Mouse (Mus musculus) intestine, embryonic 15.5 days (tissue): ENCODE data around the gene Hist1h2ae. TPM values are rescaled to one million over a fixed set of nuclear protein-coding genes. Genes with fewer than 3 reads are reported as not detected.

Source experiments
- ATAC-seq: fragments of 200-750 bp; cut with Nextera tagmentation; 2 replicates; pipeline ENCODE4 v1.8.0; 2017; ENCODE audit warnings: moderate TSS enrichment, moderate library complexity
- H3K27ac ChIP-seq: fragments of 300-500 bp; sonication (generic); 2 replicates; pipeline ENCODE4 v1.5.1; 2015; ENCODE audit warnings: mild to moderate bottlenecking, inconsistent platforms
- H3K27me3 ChIP-seq: fragments of 300-500 bp; sonication (generic); replicated peaks from 2 replicates; pipeline ENCODE4 v1.6.1; 2015; ENCODE audit warnings: inconsistent platforms
- H3K36me3 ChIP-seq: fragments of 300-500 bp; sonication (generic); 2 replicates; pipeline ENCODE4 v1.6.1; 2015; ENCODE audit warnings: inconsistent platforms
- H3K4me1 ChIP-seq: fragments of 300-500 bp; sonication (generic); replicated peaks from 2 replicates; pipeline ENCODE4 v1.6.1; 2015; ENCODE audit warnings: inconsistent platforms
- H3K4me2 ChIP-seq: fragments of 300-500 bp; sonication (generic); replicated peaks from 2 replicates; pipeline ENCODE4 v1.6.1; 2015; ENCODE audit warnings: mild to moderate bottlenecking, inconsistent platforms
- H3K4me3 ChIP-seq: fragments of 300-500 bp; sonication (generic); replicated peaks from 2 replicates; pipeline ENCODE4 v1.5.1; 2015; ENCODE audit warnings: inconsistent platforms
- H3K9ac ChIP-seq: fragments of 300-500 bp; sonication (generic); 2 replicates; pipeline ENCODE4 v1.6.1; 2015; ENCODE audit warnings: inconsistent platforms
- H3K9me3 ChIP-seq: fragments of 300-500 bp; sonication (generic); 2 replicates; pipeline ENCODE4 v1.6.1; 2016; ENCODE audit warnings: inconsistent platforms
- WGBS: fragments of 180-500 bp; shearing (Covaris S2); methylation state at CpG from one replicate; pipeline ENCODE4 v1.1.7; 2015; 5-methylcytosine and 5-hydroxymethylcytosine counted together
- polyA plus RNA-seq: library from polyadenylated mRNA; unstranded; fragments of >200 nt; fragmentation: Nextera tagmentation; extraction: Ambion mirVana; gene quantifications from 2 replicates; pipeline ENCODE4 v1.2.1, GENCODE M21; 2015

The Hist1h2ae gene
- 76.9 and 89.5 TPM in 2 replicates for polyA plus RNA-seq

DNA sequence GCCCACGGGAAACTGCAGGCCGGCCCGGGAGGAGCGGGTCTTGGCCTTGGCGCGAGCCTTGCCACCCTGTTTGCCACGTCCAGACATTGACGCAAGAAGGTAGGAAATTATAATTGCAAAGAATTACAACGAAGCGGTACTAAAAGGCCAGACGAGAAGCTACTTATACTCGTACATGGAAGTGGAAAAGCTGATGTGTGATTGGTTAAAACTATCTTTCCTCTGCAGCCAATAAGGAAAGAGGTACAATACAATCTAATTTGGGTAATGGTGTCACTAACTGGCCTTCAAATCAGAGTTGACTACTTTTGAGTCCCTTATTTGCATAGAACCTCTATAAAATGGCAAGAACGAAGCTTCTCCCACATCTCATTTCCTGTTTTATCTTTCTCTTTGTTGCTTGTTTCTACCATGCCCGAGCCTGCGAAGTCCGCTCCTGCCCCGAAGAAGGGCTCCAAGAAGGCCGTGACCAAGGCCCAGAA lies at the start of gene Hist1h2ae, which contains the start of gene Hist1h2bg:
Gene Hist1h2ae, minus strand, starts transcription at position 199 of the 482 bp plus-strand sequence.
Gene Hist1h2bg, plus strand, starts transcription at position 375 of the 482 bp plus-strand sequence.
- H3K27ac ChIP-seq, result peak within 1 kb of the TSS; percentile 94
- peak within 1 kb of the TSS; percentile 66 for H3K4me2 ChIP-seq
- WGBS, result under 1% methylated on average over 18 of the region's 18 CpGs
- H3K27me3 ChIP-seq, result no peaks in the 10 kb centered on the region
- ATAC-seq, result peak; percentile 92
- no peaks in the 10 kb centered on the region for H3K36me3 ChIP-seq
- peak within 1 kb of the TSS; percentile 42 for H3K4me3 ChIP-seq
- peak within 1 kb of the TSS; percentile 56 for H3K9ac ChIP-seq
- 0 out of 2 replicates have a peak, but pooled peaks cover 3% of the 10 kb centered on the region for H3K4me1 ChIP-seq
- no peaks in the 10 kb centered on the region for H3K9me3 ChIP-seq

DNA sequence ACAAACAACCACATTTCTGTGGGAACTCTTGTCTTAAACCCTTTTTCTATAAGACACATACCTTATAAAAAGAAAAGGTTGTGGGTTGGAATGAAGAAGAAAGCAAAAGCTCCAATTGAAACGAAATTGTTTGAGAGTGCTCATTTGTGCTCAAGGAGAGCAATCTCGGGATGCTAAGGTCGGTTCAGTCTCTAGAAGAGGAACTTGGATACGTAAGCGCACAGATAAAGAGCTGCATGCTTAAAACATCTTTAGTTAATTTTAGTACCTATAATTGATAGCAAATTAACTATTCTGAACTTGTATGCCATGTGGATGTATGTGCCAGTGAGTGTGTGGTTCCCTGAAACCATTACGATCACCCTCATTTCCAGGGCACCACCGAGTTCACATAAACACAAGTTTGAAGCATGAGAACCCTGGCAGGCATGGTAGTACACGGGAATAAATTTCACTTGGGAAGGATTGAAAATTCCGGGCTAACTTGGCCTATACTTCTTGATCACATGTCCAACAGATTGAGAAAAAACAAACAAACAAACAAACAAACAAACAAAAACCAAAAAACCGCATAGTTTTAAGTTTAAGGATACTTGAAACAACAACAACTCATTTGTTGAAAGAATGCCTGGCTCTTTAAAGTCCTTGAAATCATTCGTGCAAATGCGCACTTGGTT lies 49.2 kb upstream of the Hist1h2ae start:
- Histone ChIP-seq H3K4me2 (peak overlapping the region; percentile 90), H3K9me3 (no peaks in the 10 kb centered on the region), H3K27me3 (no peaks in the 10 kb centered on the region), H3K27ac (peak overlapping the region; percentile 93), H3K36me3 (no peaks in the 10 kb centered on the region), H3K9ac (peak overlapping the region; percentile 52), H3K4me3 (peak overlapping the region; percentile 61), H3K4me1 (0 out of 2 replicates have a peak, but pooled peaks cover 2% of the 10 kb centered on the region)
- ATAC-seq, result no peak
- 46% methylated on average over 12 of the region's 12 CpGs for WGBS

DNA sequence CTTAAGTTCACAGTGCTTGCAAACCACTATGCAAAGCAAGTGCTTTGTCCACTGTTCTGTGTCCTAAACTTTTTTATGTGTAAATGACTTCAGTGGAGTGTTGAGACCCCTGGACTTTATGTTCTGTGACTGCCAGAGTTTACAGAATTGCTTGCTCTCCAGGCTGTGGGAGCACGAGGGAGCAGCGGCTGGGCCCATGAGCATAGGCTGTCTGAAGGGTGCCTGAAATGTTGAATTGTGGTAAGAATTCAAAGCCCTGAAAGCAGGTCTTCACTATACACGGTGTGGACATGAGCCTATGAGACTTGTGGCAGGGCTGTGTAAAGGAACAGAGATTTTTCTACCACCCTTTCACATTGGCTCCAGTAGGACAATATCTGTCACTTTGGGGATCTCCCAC lies 40.6 kb upstream of the Hist1h2ae start:
- Histone ChIP-seq H3K27ac (no peak overlapping the region), H3K36me3 (no peaks in the 10 kb centered on the region), H3K9ac (no peak overlapping the region), H3K4me3 (no peak overlapping the region), H3K4me1 (no peaks in the 10 kb centered on the region), H3K4me2 (no peak overlapping the region), H3K27me3 (no peaks in the 10 kb centered on the region), H3K9me3 (no peaks in the 10 kb centered on the region)
- no peak for ATAC-seq
- WGBS, result 83% methylated on average over 3 of the region's 3 CpGs

DNA sequence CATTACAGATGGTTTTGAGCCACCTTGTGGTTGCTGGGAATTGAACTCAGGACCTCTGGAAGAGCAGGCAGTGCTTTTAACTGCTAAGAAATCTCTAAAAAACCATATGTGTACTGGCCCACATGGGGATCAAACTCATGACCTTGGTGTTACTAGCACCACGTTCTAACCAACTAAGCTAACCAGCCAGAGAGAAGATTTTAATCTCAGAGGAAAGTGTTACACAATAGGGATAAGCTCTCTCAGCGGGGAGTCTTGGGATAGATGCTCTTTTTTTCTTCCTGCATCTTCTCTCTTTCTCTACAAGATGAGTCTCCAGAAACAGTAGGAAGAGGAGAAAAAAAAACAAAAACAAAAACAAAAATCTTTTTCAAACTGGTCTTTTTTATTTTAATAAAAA lies 39.4 kb upstream of the Hist1h2ae start:
- ATAC-seq, result no peak
- Histone ChIP-seq H3K27ac (no peak overlapping the region), H3K4me2 (no peak overlapping the region), H3K9ac (no peak overlapping the region), H3K27me3 (no peaks in the 10 kb centered on the region), H3K4me3 (no peak overlapping the region), H3K36me3 (no peaks in the 10 kb centered on the region), H3K4me1 (no peaks in the 10 kb centered on the region), H3K9me3 (no peaks in the 10 kb centered on the region)
- WGBS, result 79% methylated on average over 2 of the region's 2 CpGs

DNA sequence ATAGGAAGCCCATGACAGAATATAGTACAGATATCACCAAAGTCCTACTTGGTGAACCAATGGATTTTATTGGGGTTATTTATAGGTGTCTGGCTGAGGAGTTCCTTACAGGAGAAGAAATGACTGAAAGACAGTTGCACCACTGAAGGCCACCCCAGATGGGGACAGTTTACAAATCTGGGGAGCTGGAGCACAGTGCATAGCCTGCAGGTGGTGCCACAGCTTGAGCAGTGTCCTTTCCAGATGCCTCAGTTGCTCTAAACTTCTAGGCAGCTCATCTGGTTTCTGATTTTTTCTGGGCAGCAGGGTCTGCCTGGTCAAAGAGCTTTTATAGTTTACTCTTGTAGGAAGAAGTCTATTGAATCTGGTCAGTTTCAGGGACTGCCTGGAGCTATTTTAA lies 38.8 kb upstream of the Hist1h2ae start:
- Histone ChIP-seq H3K9ac (no peak overlapping the region), H3K27me3 (no peaks in the 10 kb centered on the region), H3K4me2 (no peak overlapping the region), H3K9me3 (no peaks in the 10 kb centered on the region), H3K36me3 (no peaks in the 10 kb centered on the region), H3K4me1 (no peaks in the 10 kb centered on the region), H3K4me3 (no peak overlapping the region), H3K27ac (no peak overlapping the region)
- ATAC-seq, result no peak

DNA sequence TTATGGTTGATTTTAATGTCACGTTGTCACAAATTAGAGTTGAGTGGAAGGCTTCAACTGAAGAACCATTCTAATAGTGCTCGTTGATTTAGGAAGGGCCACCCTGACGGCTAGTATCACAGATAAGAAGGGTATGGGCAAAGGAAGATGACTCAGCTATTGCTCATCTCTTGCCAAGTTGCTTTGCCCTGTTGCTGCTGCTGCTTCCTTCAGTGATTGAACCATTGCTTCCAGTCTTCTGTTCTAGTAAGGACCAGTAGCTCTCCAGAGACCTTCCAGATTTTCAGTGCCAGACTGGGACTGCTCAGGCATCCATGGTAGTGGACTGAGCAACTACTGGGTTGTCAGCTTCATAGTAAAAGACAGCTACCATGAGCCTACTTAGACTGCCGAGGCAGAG lies 38.2 kb upstream of the Hist1h2ae start:
- WGBS, result 78% methylated on average over 4 of the region's 4 CpGs
- H3K4me2 ChIP-seq, result no peak overlapping the region
- H3K27me3 ChIP-seq, result no peaks in the 10 kb centered on the region
- no peaks in the 10 kb centered on the region for H3K9me3 ChIP-seq
- H3K9ac ChIP-seq, result no peak overlapping the region
- no peaks in the 10 kb centered on the region for H3K36me3 ChIP-seq
- no peak overlapping the region for H3K4me3 ChIP-seq
- no peak for ATAC-seq
- H3K4me1 ChIP-seq, result no peaks in the 10 kb centered on the region
- H3K27ac ChIP-seq, result no peak overlapping the region

DNA sequence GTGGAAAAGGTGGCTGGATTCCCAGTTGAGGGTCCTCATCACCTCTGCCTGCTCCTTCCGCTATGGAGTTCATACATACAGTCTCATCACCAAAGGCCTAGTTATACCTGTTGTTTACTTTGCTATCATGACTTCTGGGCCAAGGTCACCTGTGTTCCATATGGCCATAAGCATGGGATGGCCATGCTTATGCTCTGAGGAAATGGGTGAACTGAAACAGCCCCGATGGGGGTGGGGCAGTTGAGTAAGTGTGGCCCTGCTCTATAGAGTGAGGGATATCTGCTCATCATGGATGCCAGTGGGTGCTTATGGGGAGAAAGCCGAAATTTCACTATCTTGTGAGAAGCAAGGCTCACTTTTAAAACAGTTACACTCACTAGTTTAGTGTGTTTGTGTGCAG lies 34.0 kb upstream of the Hist1h2ae start:
- no peak overlapping the region for H3K9ac ChIP-seq
- no peaks in the 10 kb centered on the region for H3K9me3 ChIP-seq
- H3K4me3 ChIP-seq, result no peak overlapping the region
- H3K27ac ChIP-seq, result no peak overlapping the region
- no peaks in the 10 kb centered on the region for H3K27me3 ChIP-seq
- no peaks in the 10 kb centered on the region for H3K4me1 ChIP-seq
- H3K4me2 ChIP-seq, result no peak overlapping the region
- H3K36me3 ChIP-seq, result no peaks in the 10 kb centered on the region
- no peak for ATAC-seq
- WGBS, result 89% methylated on average over 3 of the region's 3 CpGs

DNA sequence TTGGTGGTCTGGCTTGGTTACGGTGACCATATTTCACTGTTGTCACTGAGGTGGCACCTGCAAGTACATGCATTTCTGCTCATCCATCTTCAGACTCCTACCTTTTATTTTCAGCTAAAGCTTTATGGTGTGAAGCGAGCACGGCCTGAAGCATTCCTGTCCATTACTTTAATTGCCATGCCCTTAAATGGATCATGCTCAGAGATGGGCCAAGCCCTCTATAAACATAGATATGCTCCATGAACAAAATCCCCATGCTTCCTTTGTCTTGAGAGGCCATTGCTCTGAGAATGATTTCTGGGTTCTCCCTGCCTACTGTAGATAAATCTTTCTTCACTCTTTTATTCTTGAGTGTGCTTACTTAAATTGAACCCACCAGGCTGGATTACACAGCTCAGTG lies 33.4 kb upstream of the Hist1h2ae start:
- no peak overlapping the region for H3K4me3 ChIP-seq
- no peak overlapping the region for H3K27ac ChIP-seq
- no peak for ATAC-seq
- H3K4me1 ChIP-seq, result no peaks in the 10 kb centered on the region
- no peak overlapping the region for H3K4me2 ChIP-seq
- no peaks in the 10 kb centered on the region for H3K36me3 ChIP-seq
- no peaks in the 10 kb centered on the region for H3K27me3 ChIP-seq
- H3K9ac ChIP-seq, result no peak overlapping the region
- no peaks in the 10 kb centered on the region for H3K9me3 ChIP-seq
- WGBS, result 82% methylated on average over 3 of the region's 3 CpGs

DNA sequence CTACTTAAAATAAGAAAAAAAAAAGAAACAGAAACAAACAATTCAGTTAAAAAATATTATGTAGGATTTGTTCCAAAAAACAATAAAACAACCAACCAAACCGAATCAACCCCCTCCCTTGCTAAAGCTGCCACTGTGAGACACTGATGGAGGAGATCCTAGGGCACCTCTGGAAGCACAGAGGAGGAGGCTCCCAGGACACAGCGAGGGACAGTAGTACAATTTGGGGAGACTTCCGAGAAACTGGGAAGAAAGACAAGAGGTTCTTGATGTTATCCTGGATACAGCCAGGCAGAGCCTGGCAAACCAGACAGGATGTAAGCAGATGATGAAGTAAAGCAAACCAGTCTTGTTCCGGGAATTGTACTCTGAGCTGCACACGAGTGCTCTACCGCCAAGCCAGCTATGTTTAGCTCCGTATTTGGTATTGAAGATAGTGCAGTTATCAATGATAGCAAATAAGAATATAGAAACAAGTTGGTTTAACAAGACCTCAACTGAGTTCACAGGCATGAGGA lies 32.2 kb upstream of the Hist1h2ae start:
- WGBS, result 66% methylated on average over 7 of the region's 7 CpGs
- H3K4me3 ChIP-seq, result no peak overlapping the region
- no peak for ATAC-seq
- no peak overlapping the region for H3K4me2 ChIP-seq
- H3K27me3 ChIP-seq, result no peaks in the 10 kb centered on the region
- H3K9me3 ChIP-seq, result no peaks in the 10 kb centered on the region
- no peak overlapping the region for H3K9ac ChIP-seq
- no peaks in the 10 kb centered on the region for H3K36me3 ChIP-seq
- no peak overlapping the region for H3K27ac ChIP-seq
- no peaks in the 10 kb centered on the region for H3K4me1 ChIP-seq

DNA sequence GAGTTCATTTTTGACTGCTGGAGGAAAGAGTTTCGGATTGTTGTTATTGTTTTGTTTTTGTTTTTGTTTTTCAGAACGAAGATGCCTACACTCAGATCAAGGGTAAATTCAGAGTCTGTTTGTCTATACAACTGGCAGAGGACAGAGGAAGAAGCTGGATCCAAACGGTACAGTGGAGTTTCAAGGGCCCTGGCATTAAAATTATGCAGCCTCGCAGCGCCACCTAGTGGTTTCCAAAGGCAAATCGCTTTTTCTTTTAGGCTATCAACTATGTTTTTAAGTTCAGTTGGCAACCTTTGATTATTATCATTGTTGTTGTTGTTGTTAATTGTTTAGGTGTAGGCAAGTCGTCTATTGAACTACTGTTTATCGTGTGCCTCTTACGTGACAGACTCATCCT lies 26.9 kb upstream of the Hist1h2ae start:
- no peak overlapping the region for H3K4me2 ChIP-seq
- no peaks in the 10 kb centered on the region for H3K9me3 ChIP-seq
- H3K4me3 ChIP-seq, result no peak overlapping the region
- 0 out of 2 replicates have a peak, but pooled peaks cover 4% of the 10 kb centered on the region for H3K4me1 ChIP-seq
- 7% methylated on average over 9 of the region's 9 CpGs for WGBS
- H3K9ac ChIP-seq, result no peak overlapping the region
- ATAC-seq, result no peak
- H3K27ac ChIP-seq, result no peak overlapping the region
- no peaks in the 10 kb centered on the region for H3K27me3 ChIP-seq
- no peaks in the 10 kb centered on the region for H3K36me3 ChIP-seq

DNA sequence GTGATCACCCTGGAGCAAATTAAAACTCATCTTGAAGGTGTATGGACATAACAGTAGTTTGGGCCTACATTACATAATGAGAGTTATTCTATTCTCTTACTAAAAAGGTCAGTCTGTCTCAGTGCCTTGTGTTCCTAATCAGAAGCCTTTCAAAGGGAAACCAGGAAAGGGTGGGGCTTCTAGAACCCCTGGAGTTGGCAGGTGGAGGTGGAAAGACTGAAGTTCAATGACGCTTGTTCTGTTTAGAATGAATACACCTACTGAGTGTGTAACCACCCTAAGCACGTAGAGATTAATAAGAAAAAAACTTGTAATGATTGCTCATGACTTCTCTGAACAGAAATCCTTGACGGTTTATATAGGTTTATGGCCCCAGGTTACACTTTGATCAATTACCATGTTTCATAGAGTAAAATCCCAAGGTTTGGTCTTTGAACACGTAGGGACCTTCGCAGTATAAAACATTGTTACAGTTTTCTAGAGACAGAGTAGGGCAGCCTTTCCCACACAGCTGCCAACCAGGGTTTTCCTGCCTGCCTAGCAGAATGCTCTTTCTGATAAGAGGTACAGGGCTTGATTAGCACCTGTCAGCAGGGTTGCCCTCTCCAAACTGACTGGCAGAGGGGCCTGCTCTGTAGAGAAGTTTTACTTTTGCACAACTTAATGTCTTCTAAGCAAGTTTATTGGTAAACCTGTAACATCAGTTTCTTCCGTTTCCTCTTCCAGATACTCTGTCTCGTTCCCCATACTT lies 24.8 kb upstream of the Hist1h2ae start:
- WGBS, result 72% methylated on average over 7 of the region's 7 CpGs
- Histone ChIP-seq H3K4me2 (no peak overlapping the region), H3K27me3 (no peaks in the 10 kb centered on the region), H3K4me1 (0 out of 2 replicates have a peak, but pooled peaks cover 4% of the 10 kb centered on the region), H3K4me3 (no peak overlapping the region), H3K27ac (peak overlapping the region; percentile 66), H3K9ac (no peak overlapping the region), H3K9me3 (no peaks in the 10 kb centered on the region), H3K36me3 (no peaks in the 10 kb centered on the region)
- ATAC-seq, result peak; percentile 92

DNA sequence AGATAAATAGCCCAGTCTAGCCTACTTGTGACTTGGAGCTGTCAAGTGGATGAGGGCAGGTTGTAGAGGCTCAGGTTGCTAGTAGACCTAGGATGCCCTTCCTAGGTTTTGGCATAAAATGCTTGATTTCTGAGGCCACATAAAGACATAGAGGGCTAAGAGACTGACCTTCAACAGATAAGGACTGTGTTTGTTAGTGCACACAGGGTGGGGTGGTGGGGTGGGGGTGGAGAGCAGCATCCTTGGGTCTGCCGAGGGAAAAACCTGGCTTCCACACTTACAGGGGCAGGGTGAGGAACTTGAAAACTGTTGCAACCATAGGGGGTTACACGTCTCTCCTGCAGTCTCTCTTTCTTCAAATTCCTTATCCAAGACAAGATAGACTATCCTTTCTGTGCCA lies 24.2 kb upstream of the Hist1h2ae start:
- no peaks in the 10 kb centered on the region for H3K36me3 ChIP-seq
- no peaks in the 10 kb centered on the region for H3K27me3 ChIP-seq
- H3K9me3 ChIP-seq, result no peaks in the 10 kb centered on the region
- no peak overlapping the region for H3K4me2 ChIP-seq
- no peak for ATAC-seq
- 0 out of 2 replicates have a peak, but pooled peaks cover 4% of the 10 kb centered on the region for H3K4me1 ChIP-seq
- WGBS, result 71% methylated on average over 2 of the region's 2 CpGs
- H3K27ac ChIP-seq, result no peak overlapping the region
- no peak overlapping the region for H3K9ac ChIP-seq
- H3K4me3 ChIP-seq, result no peak overlapping the region
